Mouse (Mus musculus): Measurements from ENCODE around the gene Lrrc59. TPM values are rescaled to one million over a fixed set of nuclear protein-coding genes. Genes with fewer than 3 reads are reported as not detected.
A peak's percentile ranks its signal among the peaks of the same experiment; 100 is the strongest.

Gene Lrrc59
- total RNA-seq (2015; ENCODE audit: low replicate concordance) (11.3 and 20.2 TPM in 2 replicates), total RNA-seq (2017; ENCODE audit: low replicate concordance) (15.8 and 16.4 TPM in 2 replicates)

DNA sequence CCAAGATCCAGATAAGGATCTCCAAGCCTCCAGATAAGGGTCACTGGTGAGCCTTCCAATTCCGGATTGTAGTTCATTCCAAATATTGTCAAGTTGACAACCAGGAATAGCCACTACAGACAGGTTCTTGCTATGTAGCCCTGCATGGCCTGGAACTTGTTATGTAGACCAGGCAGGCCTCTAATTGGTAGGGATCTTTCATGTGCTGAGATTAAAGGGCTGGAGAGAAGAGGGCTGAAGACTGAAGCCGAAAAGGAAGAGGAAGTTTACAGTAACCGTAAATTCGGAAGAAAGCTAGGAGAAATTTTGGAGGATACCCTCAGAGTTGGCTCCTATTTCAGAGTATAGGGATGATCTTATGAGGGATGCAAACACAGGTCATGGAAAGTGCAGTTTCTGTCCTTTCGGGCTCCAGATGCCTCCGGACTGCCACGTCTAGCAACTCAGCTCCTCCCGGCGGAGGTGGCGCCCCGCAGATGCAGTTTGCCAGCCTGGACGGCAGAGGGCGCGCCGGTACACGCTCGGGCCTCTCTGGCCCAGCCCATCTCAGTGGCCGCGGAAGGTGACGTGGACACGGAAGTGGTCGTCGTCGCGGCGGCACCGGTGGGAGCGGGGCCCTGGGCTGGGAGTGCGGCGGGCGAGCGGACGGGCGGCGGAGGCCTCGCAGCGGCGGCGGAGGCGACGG, at the start of gene Lrrc59:
Gene Lrrc59 (plus strand): TSS at position 569 of the 685 bp plus-strand sequence.
- peak; percentile 98 for ATAC-seq (replicated peaks; ENCODE audit: low FRiP score, poor library complexity, severe bottlenecking)

DNA sequence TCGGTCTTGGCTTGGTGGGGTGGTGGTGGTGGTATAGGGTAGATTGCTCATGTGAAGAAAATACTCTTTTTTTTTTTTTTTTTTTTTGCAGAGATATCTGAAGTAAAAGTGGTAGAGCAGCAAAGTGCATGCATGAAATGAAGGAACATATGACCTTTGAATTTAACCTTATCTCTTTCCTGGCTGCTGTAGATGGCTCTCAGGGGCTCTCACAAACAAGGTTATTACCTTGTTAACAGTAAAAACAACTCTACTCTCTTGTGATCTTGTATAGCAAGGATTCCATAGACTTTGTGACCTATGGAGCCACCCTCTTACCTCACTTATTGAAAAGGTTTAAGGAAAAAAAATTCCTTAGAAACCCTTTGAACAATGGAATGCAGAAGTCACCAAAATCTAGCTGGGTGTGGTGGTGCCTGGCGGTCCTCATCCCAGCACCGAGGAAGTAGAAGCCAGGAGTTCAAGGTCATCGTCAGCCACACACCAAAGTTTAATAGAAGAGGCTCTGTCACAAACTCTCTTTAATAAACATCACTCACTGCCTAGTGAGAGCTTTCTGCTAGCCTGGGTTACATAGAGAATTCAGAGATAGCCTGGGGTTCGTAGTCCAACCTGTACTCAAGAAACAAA, 49.3 kb upstream of the Lrrc59 start:
- no peak for ATAC-seq (replicated peaks; ENCODE audit: low FRiP score, poor library complexity, severe bottlenecking)

DNA sequence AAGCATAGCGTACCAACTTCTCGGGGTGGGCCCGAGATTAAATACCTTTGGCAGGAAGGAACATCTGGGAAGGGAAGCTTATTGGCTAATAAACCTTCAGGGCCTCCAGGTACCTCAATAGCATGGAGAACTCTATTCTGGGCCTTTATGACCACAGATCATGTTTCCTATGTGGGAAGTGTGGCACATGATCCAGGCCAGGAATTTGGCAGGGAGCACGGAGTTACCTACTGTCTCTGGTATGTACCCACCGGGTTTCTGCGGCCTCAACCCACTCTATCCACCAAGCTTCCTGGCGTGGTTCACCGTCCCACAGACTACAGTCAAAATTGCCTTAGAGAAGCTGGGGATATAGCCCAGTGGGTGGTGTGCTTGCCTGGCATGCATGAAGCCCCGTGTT, 44.5 kb upstream of the Lrrc59 start:
- ATAC-seq (replicated peaks; ENCODE audit: low FRiP score, poor library complexity, severe bottlenecking), result no peak

DNA sequence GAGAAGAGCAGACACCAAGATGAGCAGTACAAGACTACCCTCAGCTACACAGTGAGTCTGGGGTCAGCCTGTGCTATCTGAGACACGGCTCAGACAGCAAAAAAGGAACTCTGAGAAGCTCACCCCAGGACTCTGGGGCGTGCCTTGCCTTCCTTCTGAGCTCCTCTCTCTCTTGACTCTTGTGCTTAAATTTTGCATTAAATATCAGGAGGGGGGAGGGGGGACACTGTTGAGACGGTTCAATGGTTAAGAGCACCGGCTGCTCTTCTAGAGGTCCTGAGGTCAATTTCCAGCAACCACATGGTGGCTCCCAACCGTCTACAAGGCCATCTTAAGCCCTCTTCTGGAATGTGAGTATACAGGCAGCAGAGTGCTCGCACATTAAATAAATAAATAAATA, 42.1 kb upstream of the Lrrc59 start:
- no peak for ATAC-seq (replicated peaks; ENCODE audit: low FRiP score, poor library complexity, severe bottlenecking)

- ATAC-seq (replicated peaks; ENCODE audit: low FRiP score, poor library complexity, severe bottlenecking), result peak; percentile 54; the same call in 1 of the 2 replicates
These were observed 33.2 kb upstream of the Lrrc59 start for GRCm38 (mm10) chr11:94596311-94596852.

DNA sequence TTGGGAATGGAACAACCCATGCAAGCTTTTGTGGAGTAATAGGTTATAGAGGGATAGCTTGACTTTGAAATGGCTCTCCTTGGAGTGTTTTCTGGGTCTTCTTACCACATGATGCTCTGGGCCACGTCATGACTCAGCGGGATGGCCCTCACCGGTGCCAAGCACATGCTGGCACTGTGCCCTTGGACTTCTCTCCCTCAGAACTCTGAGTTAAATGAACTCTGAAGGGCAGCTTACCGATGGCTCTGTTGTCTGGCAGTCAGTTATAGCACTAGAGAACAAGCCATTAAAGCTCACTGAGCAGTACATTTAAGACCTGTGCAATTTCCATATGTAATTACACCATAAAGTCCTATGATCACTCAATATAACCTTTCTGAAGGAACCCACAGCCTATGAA, 32.2 kb upstream of the Lrrc59 start:
- no peak for ATAC-seq (replicated peaks; ENCODE audit: low FRiP score, poor library complexity, severe bottlenecking)

DNA sequence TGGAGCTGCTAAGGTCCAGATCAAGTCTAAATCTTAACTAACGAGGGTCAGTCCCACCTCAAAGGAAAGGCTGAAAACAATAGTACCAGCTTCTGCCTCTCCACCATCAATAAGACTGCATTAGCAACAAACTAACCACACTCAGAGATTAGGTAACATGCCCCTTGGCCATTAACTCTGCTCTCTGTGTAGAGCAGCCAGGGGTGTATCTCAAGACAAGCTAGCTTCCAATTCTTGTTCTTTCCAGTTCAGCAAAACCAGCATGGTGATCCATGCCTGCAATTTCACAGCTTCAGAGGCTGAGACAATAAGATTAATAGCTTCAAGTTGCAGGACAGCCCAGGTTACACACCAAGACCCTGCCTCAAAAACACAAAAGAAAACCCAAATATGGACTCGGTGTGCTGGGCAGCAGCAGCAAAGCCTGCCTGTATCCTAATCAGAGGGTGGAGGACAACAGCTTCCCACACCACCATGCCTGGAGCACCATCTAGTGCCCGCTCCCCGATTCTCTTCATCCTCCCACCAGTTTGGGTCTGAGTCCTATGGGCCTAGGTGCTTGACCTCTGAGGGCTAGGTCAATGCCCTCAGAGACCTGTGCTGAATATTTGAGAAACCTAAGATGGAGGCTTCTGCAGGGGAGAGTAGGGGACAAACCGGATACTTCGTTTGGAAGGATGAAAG, 31.0 kb upstream of the Lrrc59 start:
- no peak for ATAC-seq (replicated peaks; ENCODE audit: low FRiP score, poor library complexity, severe bottlenecking)

GRCm38 (mm10) chr11:94600447-94600846, 29.1 kb upstream of the Lrrc59 start:
- ATAC-seq (replicated peaks; ENCODE audit: low FRiP score, poor library complexity, severe bottlenecking), result no peak

GRCm38 (mm10) chr11:94601321-94602281, 28.0 kb upstream of the Lrrc59 start, which contains the start of gene Acsf2:
Gene Acsf2, minus strand, starts transcription at chr11:94601871.
- no peak for ATAC-seq (replicated peaks; ENCODE audit: low FRiP score, poor library complexity, severe bottlenecking)

- ATAC-seq (replicated peaks; ENCODE audit: low FRiP score, poor library complexity, severe bottlenecking), result 0 out of 2 replicates have a peak, but pooled peaks have one; percentile 35
These were observed 27.1 kb upstream of the Lrrc59 start for GRCm38 (mm10) chr11:94602356-94602955.

- no peak for ATAC-seq (replicated peaks; ENCODE audit: low FRiP score, poor library complexity, severe bottlenecking)
These were observed 18.5 kb upstream of the Lrrc59 start for GRCm38 (mm10) chr11:94610744-94611740.

GRCm38 (mm10) chr11:94614603-94615002, 15.0 kb upstream of the Lrrc59 start:
- ATAC-seq (replicated peaks; ENCODE audit: low FRiP score, poor library complexity, severe bottlenecking), result no peak

GRCm38 (mm10) chr11:94615494-94615893, 14.1 kb upstream of the Lrrc59 start:
- no peak for ATAC-seq (replicated peaks; ENCODE audit: low FRiP score, poor library complexity, severe bottlenecking)

DNA sequence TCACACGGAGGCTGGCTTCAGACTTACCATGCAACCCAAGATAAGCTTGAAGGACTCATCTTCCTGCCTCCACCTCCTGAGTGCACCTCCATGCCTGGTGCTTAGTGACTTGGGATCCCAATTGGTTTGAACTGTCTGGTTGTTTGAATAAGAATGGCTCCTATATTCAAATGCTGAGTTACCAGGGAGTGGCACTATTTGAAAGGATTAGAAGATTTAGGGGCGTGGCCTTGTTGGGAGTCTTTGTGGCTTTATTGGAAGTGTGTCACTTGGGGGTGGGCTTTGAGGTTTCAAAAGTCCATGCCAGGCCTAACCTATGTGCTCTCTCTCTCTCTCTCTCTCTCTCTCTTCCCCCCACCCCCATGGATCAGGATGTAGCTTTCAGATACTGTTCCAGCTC, 11.9 kb upstream of the Lrrc59 start:
- ATAC-seq (replicated peaks; ENCODE audit: low FRiP score, poor library complexity, severe bottlenecking), result no peak

DNA sequence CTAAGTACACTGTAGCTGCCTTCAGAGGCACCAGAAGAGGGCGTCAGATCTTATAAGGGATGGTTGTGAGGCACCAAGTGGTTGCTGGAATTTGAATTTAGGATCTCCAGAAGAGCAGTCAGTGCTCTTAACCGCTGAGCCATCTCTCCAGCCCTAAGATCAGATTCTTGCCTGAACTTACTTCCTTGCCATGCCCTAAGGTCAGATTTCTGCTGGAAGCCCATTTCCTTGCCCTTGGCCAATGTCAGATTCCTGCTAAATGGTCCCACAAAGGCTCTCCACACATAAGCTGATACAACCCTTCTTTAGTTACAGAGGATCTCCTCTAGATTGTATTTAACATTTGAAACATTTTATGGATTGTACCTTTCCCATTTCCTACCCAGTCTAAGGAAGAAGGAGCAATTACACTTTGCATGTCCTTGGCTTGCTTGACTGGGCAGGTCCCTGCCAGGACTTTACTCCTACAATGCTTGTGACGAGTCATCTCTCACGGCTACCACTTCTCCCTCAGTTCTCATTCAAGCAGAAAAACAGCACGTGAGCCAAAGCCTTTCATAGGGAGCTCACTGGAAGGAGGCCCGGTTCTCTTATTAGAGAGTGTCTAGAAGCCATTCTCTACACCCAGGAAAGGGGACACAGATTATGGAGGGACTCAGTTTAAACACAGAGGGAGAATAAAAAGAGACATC, 8.7 kb upstream of the Lrrc59 start:
- no peak for ATAC-seq (replicated peaks; ENCODE audit: low FRiP score, poor library complexity, severe bottlenecking)

- ATAC-seq (replicated peaks; ENCODE audit: low FRiP score, poor library complexity, severe bottlenecking), result no peak
These were observed 8.1 kb upstream of the Lrrc59 start for GRCm38 (mm10) chr11:94621458-94621852.

DNA sequence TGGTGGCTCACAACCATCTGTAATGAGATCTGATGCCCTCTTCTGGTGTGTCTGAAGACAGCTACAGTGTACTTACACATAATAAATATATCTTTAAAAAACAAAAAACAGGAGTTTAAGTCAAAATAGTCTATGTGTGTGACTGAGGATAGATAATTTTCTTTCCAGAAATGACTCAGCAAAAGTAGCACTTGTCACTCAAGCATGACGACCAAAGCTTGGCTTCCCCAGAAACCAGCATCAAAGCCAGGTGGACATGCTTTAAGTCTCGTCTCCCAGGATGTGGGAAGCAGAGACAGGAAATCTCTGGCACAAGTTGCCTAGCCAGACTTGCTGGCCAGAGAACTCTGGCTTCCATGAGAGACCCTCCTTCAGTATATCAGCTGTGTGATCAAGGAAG, 7.4 kb upstream of the Lrrc59 start:
- ATAC-seq (replicated peaks; ENCODE audit: low FRiP score, poor library complexity, severe bottlenecking), result no peak
